Mouse (Mus musculus) adrenal gland, postnatal 14 days (tissue): ENCODE measurements around the gene Wdfy4. TPM values are rescaled to one million over a fixed set of nuclear protein-coding genes. Genes with fewer than 3 reads are reported as not detected.
A peak's percentile ranks its signal among the peaks of the same experiment; 100 is the strongest.

ENCODE experiments used
- DNase-seq: peaks from one replicate; pipeline ENCODE4 v3.0.0; 2021; ENCODE audit warnings: mixed read lengths
- long read RNA-seq, 2 experiments: library from polyadenylated mRNA; stranded (forward); transcript quantifications; one replicate each; pipeline ENCODE4 v2.0.0; 2021
- total RNA-seq: library from RNA; stranded (reverse); gene quantifications from 2 replicates; pipeline ENCODE4 v1.2.3, GENCODE M21; 2021

Gene Wdfy4
- total RNA-seq, result 2.6 and 12.9 TPM in 2 replicates
- long read RNA-seq, experiment 1, partial matches to known transcripts, result 1 of 1 reads
- long read RNA-seq, experiment 1, other reads (novel, unspliced or antisense), result 0 of 1 reads
- long read RNA-seq, experiment 2, result 0 reads

DNA sequence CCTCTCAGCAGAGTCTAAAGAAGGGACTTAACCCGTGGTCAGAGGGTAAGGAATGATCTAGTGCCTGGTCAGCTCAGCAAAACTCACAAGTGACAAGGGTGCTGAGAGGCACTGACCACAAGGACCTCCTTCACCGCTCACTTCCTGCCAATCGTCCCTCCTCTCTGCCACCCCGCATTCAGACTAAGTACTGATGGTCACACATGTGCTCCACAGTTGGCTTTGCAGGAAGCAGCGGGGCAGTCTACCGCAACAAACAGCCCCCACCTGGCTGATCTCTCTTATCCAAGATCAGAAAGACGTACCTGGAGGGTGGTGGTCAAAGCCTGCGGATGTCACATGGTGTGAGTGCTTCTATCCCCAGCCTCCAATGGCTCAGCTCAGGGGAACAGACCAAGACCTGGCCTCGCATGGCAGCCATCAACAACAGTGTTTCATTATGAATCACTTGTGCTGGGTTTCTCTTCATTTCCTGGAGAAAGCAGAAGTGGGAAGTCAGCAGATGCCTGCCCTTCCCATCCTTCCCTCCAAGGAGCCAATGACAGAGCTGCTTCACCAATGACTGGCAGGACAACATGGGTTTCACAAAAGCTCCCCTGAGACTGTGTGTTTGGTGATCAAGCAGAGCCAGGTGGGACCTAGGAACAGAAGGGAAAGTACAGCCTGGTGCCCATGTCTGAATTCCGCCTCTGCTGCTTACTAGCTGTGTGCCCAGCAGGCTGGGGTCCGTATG is at the start of gene Wdfy4:
TSS of gene Wdfy4 (minus strand) at position 441 of the 733 bp plus-strand sequence.
- no peak for DNase-seq

DNA sequence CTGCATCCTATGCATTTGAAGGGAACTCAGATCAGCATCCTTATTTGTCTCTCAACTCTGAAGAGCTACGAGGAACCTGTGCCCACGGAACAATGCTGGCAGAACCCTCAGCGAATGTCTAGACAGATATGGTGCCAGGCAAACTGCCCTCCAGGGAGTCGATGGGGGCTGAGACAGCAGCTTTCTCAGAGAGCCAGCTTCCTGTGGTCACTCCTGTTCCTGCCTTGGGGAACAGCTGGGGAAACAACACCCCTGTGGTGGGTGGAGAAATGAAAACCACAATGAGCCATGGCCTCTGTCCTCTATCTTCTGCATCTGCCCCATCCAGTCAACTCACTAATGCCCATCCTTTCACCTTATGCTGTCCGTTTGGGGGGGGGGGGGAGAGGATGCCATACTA is 46.7 kb upstream of the Wdfy4 start:
- no peak for DNase-seq

- DNase-seq, result no peak
Measured at GRCm38 (mm10) chr14:33231311-33231710, 46.0 kb upstream of the Wdfy4 start.

GRCm38 (mm10) chr14:33230672-33231071 is 45.4 kb upstream of the Wdfy4 start:
- DNase-seq, result no peak

- no peak for DNase-seq
Measured at GRCm38 (mm10) chr14:33225235-33225634, 39.9 kb upstream of the Wdfy4 start.

DNA sequence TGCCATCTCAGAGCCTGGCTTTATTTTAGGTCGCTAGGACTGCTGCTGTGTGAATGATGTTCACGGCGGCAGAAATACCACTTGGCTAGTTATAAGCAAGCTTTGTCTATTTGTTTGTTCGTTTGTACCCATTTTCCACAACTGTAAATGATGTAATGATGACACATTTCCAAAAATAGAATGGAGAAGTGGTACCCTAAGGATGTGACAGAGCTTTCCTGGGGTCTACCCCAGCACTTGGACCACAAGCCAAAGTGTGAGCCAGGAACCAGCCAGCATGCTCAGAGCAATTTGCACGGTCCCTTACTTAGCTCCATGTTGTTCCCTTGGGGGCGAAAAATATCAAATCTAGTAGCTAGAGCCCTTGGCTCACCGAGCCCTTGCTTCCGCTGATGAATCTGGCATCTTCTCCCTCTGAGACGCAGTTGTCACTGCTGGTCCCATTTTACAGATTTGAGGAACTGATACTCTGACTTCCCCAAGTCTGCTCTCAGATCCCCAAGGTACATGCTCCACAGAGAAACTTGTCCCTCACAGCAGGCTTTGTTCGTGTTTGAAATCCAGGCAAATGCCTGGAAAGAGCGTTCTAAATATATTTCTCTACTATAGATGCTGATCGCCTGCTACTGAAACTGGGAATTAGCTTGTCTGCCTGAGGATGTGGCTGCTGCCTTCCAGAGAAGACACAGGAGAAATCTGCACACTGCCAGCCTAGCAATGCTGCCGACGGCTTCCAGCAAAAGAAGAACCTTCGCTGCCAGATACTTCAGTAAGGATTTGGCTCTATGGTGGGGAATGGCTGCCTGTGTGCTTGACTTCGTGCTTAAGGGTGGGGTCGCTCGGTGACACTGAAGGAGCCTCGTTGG is 31.3 kb upstream of the Wdfy4 start:
- DNase-seq, result no peak

- DNase-seq, result no peak
Measured at GRCm38 (mm10) chr14:33215163-33215562, 29.9 kb upstream of the Wdfy4 start.

GRCm38 (mm10) chr14:33214767-33215128 is 29.4 kb upstream of the Wdfy4 start:
- no peak for DNase-seq

DNA sequence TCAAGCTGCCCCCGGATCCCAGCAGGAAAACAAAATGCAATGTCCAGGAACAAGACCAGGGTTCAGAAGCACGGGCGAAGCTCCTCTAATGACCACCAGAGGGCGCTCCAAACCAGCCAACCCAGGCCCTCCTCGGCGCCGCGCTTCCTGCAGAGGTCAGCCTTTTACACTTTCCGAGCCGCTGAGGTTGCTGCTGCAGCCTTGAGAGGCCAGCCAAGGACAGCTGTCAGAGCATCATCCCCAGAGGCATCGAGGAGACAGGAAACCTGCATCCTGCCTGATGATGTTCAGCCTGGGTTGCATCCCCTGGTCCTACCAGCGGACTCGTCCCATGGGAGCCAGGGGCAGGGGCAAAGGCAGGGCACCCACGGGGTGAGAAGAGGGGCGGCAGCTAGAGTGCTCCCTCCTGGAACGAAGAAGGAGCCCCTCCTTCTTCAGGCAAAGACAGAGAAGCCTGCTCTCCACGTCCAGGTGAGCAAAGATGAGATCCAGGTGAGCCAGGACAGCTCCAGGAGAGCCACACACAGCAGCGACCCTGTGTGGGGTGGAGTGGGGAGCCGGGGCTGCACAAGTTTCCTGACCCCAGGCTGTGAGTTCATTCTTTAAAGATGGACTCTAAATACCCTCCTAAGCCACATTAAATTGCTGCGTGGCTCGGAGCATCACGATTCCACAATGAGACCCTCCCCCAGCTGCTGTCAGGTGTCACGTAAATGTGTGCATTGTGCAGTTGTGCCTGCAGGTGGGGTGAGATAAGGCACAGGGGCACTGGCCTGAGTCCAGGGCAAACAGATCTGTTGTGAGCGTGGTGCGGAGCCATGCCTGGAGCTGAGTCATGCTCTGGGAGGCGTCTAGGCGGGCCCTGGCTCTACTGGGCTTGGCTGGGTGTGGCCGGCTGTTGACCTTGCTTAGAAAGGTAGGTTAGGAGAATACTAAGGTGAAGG is 28.8 kb upstream of the Wdfy4 start, which contains the start of gene Arhgap22:
TSS of gene Arhgap22 (plus strand) at position 204 of the 944 bp plus-strand sequence.
- peak; percentile 94 for DNase-seq

GRCm38 (mm10) chr14:33212958-33213309 is 27.6 kb upstream of the Wdfy4 start:
- no peak for DNase-seq

GRCm38 (mm10) chr14:33212271-33212957 is 27.1 kb upstream of the Wdfy4 start:
- DNase-seq, result no peak

DNA sequence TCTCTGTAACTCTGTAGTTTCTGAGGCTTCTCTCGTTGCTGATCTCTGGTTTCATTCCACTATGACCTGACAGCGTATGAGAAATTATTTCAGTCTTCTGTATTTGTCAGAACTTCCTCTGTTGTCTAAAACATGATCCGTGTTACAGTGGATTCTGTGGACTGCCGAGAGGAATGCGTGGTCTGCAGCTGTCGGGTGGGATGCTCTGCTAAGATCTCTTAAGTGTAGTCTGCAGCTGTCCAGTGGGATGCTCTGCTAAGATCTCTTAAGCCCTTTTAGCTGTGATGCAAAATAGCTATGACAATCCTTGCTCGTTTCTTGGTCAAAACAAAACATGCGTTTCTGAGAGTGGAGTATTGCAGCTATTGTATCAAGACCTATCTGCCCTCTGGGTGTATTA is 25.5 kb upstream of the Wdfy4 start:
- DNase-seq, result no peak

- no peak for DNase-seq
Measured at GRCm38 (mm10) chr14:33208331-33208730, 23.0 kb upstream of the Wdfy4 start.

- peak; percentile 21 for DNase-seq
Measured at GRCm38 (mm10) chr14:33207011-33207410, 21.7 kb upstream of the Wdfy4 start.

DNA sequence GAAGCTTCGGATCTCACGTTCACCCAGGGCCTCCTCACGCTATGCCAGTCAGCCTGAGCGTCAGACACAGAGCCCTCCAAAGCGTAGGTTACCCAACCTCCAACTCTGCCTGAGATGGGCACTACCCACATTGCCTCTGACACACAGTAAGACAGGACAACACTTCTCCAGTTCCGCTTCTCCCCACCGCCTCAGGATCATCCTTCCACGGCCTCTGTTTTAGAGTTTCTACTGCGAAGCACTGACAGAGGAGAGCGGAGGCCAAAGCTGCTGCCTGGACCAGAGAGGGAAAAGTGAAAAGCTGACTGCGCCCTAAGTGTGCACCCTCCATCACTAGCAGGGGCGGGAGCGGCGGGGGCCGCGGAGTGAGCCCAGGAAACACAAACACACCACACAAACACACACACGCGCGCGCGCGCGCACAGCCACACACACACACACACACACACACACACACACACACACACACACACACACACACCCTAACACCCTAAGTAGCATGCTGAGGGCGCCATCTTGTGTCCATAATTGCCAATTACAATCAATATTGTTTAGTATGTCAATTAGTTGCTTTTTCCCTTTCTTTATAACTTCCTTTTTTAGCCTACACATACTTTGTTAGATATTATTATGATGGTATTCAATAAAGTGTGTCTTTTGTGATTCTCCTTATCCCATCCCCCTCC is 20.1 kb upstream of the Wdfy4 start:
- peak; percentile 19 for DNase-seq

GRCm38 (mm10) chr14:33203777-33204176 is 18.5 kb upstream of the Wdfy4 start:
- DNase-seq, result no peak

DNA sequence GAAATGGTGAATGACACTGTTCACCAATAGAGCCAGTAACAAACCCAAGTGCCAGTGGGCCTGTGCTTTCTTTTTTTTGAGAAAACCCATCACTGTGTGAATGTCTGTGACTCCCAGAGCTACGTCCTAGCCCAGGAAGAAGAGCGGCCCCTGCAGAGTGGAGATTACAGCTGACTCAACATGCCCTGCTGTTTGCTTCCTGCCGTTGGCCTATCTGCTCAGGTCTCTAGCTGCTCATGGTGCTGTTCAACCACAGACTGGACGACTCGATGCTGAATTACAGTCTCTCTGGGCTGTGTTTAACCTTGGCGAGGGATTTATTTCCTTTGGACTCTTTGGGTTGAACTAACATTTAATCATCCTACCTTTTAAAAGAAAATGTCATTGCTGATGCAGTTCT is 17.6 kb upstream of the Wdfy4 start:
- DNase-seq, result no peak

GRCm38 (mm10) chr14:33202161-33202560 is 16.9 kb upstream of the Wdfy4 start:
- DNase-seq, result no peak

- no peak for DNase-seq
Measured at GRCm38 (mm10) chr14:33194241-33194640, 8.9 kb upstream of the Wdfy4 start.

GRCm38 (mm10) chr14:33193762-33194161 is 8.5 kb upstream of the Wdfy4 start:
- DNase-seq, result no peak

GRCm38 (mm10) chr14:33190646-33191045 is 5.3 kb upstream of the Wdfy4 start:
- no peak for DNase-seq
